Mouse (Mus musculus) heart, postnatal 0 days (tissue): ENCODE data around the gene Tbrg4. TPM values are rescaled to one million over a fixed set of nuclear protein-coding genes. Genes with fewer than 3 reads are reported as not detected.

ENCODE experiments used
- ATAC-seq: fragments of 200-750 bp; cut with Nextera tagmentation; 2 replicates; pipeline ENCODE4 v1.8.0; 2017; ENCODE audit warnings: low read depth, moderate number of reproducible peaks, moderate library complexity; ENCODE audit not compliant: insufficient read depth
- DNase-seq: peaks from one replicate; pipeline ENCODE4 v3.0.0-alpha.2; 2016; ENCODE audit warnings: low spot score
- H3K27ac ChIP-seq: fragments of 300-500 bp; sonication (generic); 2 replicates; pipeline ENCODE4 v1.5.1; 2014; ENCODE audit warnings: low read depth, mild to moderate bottlenecking
- H3K27me3 ChIP-seq: fragments of 300-500 bp; sonication (generic); 2 replicates; pipeline ENCODE4 v1.6.1; 2014; ENCODE audit warnings: low read length, mixed read lengths; ENCODE audit not compliant: control insufficient read depth, insufficient read depth
- H3K36me3 ChIP-seq: fragments of 300-500 bp; sonication (generic); replicated peaks from 2 replicates; pipeline ENCODE4 v1.6.1; 2014; ENCODE audit warnings: low read length, mixed read lengths; ENCODE audit not compliant: control insufficient read depth, insufficient read depth
- H3K4me1 ChIP-seq: fragments of 300-500 bp; sonication (generic); 2 replicates; pipeline ENCODE4 v1.6.1; 2014; ENCODE audit warnings: antibody characterized with exemption; ENCODE audit not compliant: control insufficient read depth, insufficient read depth
- H3K4me2 ChIP-seq: fragments of 300-500 bp; sonication (generic); 2 replicates; pipeline ENCODE4 v1.6.1; 2014; ENCODE audit warnings: low read depth, mild to moderate bottlenecking, low read length, moderate library complexity
- H3K4me3 ChIP-seq: fragments of 300-500 bp; sonication (generic); 2 replicates; pipeline ENCODE4 v1.5.1; 2014; ENCODE audit warnings: low read depth, low read length
- H3K9ac ChIP-seq: fragments of 300-500 bp; sonication (generic); replicated peaks from 2 replicates; pipeline ENCODE4 v1.6.1; 2014; ENCODE audit warnings: low read depth, low read length, mixed read lengths
- H3K9me3 ChIP-seq: fragments of 300-500 bp; sonication (generic); replicated peaks from 2 replicates; pipeline ENCODE4 v1.6.1; 2016; ENCODE audit warnings: low read length; ENCODE audit not compliant: control insufficient read depth
- CTCF ChIP-seq: IDR thresholded peaks from 2 replicates; pipeline ENCODE4 v1.5.1; 2016; ENCODE audit warnings: antibody characterized with exemption, control low read depth, low read depth
- EP300 ChIP-seq: IDR thresholded peaks from 2 replicates; pipeline ENCODE4 v1.6.1; 2016; ENCODE audit warnings: antibody characterized with exemption, low read depth
- WGBS: fragments of 180-500 bp; shearing (Covaris S2); extraction: QIAGEN DNeasy Blood & Tissue Kit; methylation state at CpG from one replicate; pipeline ENCODE4 v1.1.7; 2014; 5-methylcytosine and 5-hydroxymethylcytosine counted together
- polyA plus RNA-seq: library from polyadenylated mRNA; unstranded; fragments of >200 nt; fragmentation: Nextera tagmentation; extraction: Ambion mirVana; gene quantifications from 2 replicates; pipeline ENCODE4 v1.2.1, GENCODE M21; 2015
- total RNA-seq: library from RNA; depleted of rRNA; stranded (reverse); fragments of >200 nt; gene quantifications from 2 replicates; pipeline ENCODE4 v1.2.3, GENCODE M21; 2014; ENCODE audit warnings: low replicate concordance; rRNA removed

The Tbrg4 gene
- 62.5 and 82.9 TPM in 2 replicates for total RNA-seq
- 52.5 and 65.8 TPM in 2 replicates for polyA plus RNA-seq

DNA sequence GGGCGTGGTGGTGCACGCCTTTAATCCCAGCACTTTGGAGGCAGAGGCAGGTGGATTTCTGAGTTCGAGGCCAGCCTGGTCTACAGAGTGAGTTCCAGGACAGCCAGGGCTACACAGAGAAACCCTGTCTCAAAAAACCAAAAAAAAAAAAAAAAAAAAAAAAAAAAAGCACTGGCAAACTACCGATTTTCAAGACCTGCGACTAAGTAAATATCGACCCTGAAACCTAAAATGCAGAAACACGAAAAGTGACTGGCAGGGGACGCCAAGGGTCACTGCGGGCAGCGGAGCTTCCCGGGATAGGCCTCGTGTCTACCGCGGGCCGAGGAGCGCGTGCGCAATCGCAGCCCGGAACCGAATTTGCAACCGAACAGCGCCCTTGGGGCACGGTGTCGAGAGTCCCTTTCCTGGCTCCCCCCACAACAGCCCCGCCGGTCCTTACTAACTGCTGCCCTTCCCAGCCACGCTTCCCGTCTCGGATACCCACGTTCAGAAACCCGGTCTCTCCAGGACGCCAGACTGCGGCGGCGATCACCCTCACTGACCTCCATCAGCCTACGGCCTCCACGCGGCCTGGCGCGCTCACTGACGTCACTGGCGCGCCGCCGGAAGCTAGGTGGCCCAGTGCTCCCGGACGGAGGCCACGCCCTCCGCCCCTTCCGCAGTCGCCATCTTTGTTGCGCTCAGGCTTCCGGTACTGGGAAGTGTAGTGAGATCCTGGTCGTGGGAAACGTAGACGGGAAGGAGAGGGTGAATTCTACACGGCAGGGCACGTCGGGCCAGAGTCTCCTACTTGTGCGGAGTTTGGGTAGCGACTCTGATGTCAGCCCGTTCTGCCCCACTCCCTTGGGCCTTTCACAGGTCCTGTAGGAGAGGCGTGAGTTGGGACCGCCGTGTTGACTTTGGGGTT lies at the start of gene Tbrg4:
Gene Tbrg4, minus strand, starts transcription at position 590 of the 910 bp plus-strand sequence.
- TF ChIP-seq CTCF (no peak), EP300 (peak; percentile 90)
- Histone ChIP-seq H3K9ac (peak within 1 kb of the TSS; percentile 84), H3K27me3 (no peaks in the 10 kb centered on the region), H3K27ac (peak within 1 kb of the TSS; percentile 96), H3K4me2 (peak within 1 kb of the TSS; percentile 91), H3K36me3 (peaks cover 41% of the 10 kb centered on the region), H3K4me1 (peaks cover 24% of the 10 kb centered on the region), H3K9me3 (no peaks in the 10 kb centered on the region), H3K4me3 (peak within 1 kb of the TSS; percentile 84)
- ATAC-seq (peak; percentile 93), DNase-seq (peak; percentile 94)
- under 1% methylated on average over 65 of the region's 66 CpGs for WGBS

- Histone ChIP-seq H3K27me3 (no peaks in the 10 kb centered on the region), H3K4me1 (peaks cover 1% of the 10 kb centered on the region; the same call in 1 of the 2 replicates), H3K27ac (no peak overlapping the region), H3K36me3 (no peaks in the 10 kb centered on the region), H3K9ac (no peak overlapping the region), H3K4me3 (no peak overlapping the region), H3K9me3 (no peaks in the 10 kb centered on the region), H3K4me2 (no peak overlapping the region)
- ATAC-seq, result peak; percentile 17; the same call in 1 of the 2 replicates
- DNase-seq, result peak; percentile 14
- 46% methylated on average over 7 of the region's 7 CpGs for WGBS
- TF ChIP-seq EP300 (no peak), CTCF (no peak)
These were observed 49.5 kb upstream of the Tbrg4 start for GRCm38 (mm10) chr11:6675402-6675801.

DNA sequence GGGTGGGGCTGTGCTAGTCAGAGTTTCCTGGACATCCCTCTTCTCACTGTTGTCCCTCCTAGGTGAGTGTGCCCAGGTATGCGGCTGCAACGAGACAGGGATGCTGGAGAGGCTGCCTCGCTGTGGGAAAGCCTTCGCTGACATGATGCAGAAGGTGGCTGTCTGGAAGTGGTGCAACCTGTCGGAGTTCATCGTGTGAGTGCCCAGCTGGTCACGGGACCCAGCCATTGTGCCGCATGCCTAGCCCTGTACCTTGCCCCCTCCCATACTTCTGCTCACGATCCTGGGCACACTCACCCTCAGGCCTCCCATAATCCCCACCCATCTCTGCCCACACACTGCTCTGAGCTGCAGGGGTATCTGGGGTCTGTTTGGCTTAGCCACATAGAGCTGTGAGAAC lies 48.8 kb upstream of the Tbrg4 start:
- Histone ChIP-seq H3K4me1 (no peaks in the 10 kb centered on the region), H3K9me3 (no peaks in the 10 kb centered on the region), H3K36me3 (no peaks in the 10 kb centered on the region), H3K4me2 (no peak overlapping the region), H3K4me3 (no peak overlapping the region), H3K27ac (no peak overlapping the region), H3K9ac (no peak overlapping the region), H3K27me3 (no peaks in the 10 kb centered on the region)
- WGBS, result 91% methylated on average over 9 of the region's 9 CpGs
- ATAC-seq (no peak), DNase-seq (no peak)
- no peak for TF ChIP-seq CTCF
- no peak for TF ChIP-seq EP300

- Histone ChIP-seq H3K36me3 (no peaks in the 10 kb centered on the region), H3K4me3 (no peak overlapping the region), H3K9ac (no peak overlapping the region), H3K27me3 (no peaks in the 10 kb centered on the region), H3K4me1 (no peaks in the 10 kb centered on the region), H3K9me3 (no peaks in the 10 kb centered on the region), H3K27ac (no peak overlapping the region), H3K4me2 (no peak overlapping the region)
- WGBS, result 74% methylated on average over 4 of the region's 4 CpGs
- DNase-seq, result no peak
- no peak for ATAC-seq
- no peak for TF ChIP-seq CTCF
- TF ChIP-seq EP300, result no peak
These were observed 45.0 kb upstream of the Tbrg4 start for GRCm38 (mm10) chr11:6670826-6671225.

DNA sequence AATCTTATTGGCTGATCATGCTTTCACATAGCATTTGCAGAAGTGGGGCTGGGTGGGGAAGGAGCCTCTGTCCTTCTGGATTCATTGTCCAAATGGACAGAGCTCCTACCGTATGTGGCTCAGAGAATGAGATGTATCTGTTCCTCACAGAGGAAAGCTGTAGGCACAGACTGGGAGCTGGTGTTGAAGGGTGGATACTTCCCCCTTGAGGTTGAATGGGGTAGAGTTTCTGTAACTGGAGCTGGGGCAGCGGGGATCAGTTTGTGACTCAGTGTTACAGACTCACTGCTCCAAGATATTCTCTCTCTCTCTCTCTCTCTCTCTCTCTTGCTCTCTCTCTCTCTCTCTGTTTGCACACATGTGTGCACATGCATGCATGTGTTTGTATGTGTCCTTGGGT lies 44.2 kb upstream of the Tbrg4 start:
- H3K4me1 ChIP-seq, result no peaks in the 10 kb centered on the region
- TF ChIP-seq EP300 (no peak), CTCF (0 out of 2 replicates have a peak, but pooled peaks have one; percentile 18)
- no peaks in the 10 kb centered on the region for H3K27me3 ChIP-seq
- H3K27ac ChIP-seq, result no peak overlapping the region
- no peak overlapping the region for H3K9ac ChIP-seq
- ATAC-seq, result no peak
- 47% methylated on average over 2 of the region's 2 CpGs for WGBS
- H3K9me3 ChIP-seq, result no peaks in the 10 kb centered on the region
- no peak for DNase-seq
- H3K4me3 ChIP-seq, result no peak overlapping the region
- H3K4me2 ChIP-seq, result no peak overlapping the region
- H3K36me3 ChIP-seq, result no peaks in the 10 kb centered on the region
